Mouse (Mus musculus) small intestine, adult 2 months (tissue): ENCODE measurements around the gene Fam166b. TPM values are rescaled to one million over a fixed set of nuclear protein-coding genes. Genes with fewer than 3 reads are reported as not detected.

ENCODE experiments used
- H3K27ac ChIP-seq: fragments of 200-500 bp; 2 replicates; pipeline ENCODE4 v1.5.1; 2012; ENCODE audit warnings: low read depth, low read length, control low read depth, inconsistent platforms; ENCODE audit not compliant: insufficient read depth
- H3K27me3 ChIP-seq: fragments of 200-500 bp; 2 replicates; pipeline ENCODE4 v1.6.1; 2012; ENCODE audit warnings: mild to moderate bottlenecking, moderate library complexity, low read length, inconsistent platforms; ENCODE audit not compliant: control insufficient read depth, insufficient read depth
- H3K36me3 ChIP-seq: fragments of 200-500 bp; 2 replicates; pipeline ENCODE4 v1.6.1; 2012; ENCODE audit warnings: mild to moderate bottlenecking, low read length, control low read depth, inconsistent platforms; ENCODE audit not compliant: control insufficient read depth, insufficient read depth
- H3K4me1 ChIP-seq: fragments of 200-500 bp; 2 replicates; pipeline ENCODE4 v1.6.1; 2012; ENCODE audit warnings: low read length, inconsistent platforms, mixed read lengths; ENCODE audit not compliant: control insufficient read depth, insufficient read depth, insufficient read length
- H3K4me3 ChIP-seq: fragments of 200-500 bp; 2 replicates; pipeline ENCODE4 v1.5.1; 2012; ENCODE audit warnings: low read depth, mild to moderate bottlenecking, control low read depth, inconsistent platforms, low read length, moderate library complexity
- CTCF ChIP-seq: fragments of 200-500 bp; IDR thresholded peaks from 2 replicates; pipeline ENCODE4 v1.5.1; 2012; ENCODE audit warnings: low read depth, mild to moderate bottlenecking, control low read depth, inconsistent platforms, low read length, moderate library complexity, mixed read lengths; ENCODE audit not compliant: insufficient replicate concordance, insufficient read length; ENCODE audit errors: extremely low read depth
- POLR2A ChIP-seq: fragments of 200-500 bp; IDR thresholded peaks from 2 replicates; pipeline ENCODE4 v1.6.1; 2012; ENCODE audit warnings: low read depth, mild to moderate bottlenecking, control low read depth, inconsistent platforms, low read length, moderate library complexity
- WGBS: fragments of 180-500 bp; shearing (Covaris S2); methylation state at CpG from one replicate; pipeline ENCODE4 v1.1.7; 2018; 5-methylcytosine and 5-hydroxymethylcytosine counted together
- polyA plus RNA-seq: library from polyadenylated mRNA; depleted of rRNA; stranded (reverse); fragments of >200 nt; gene quantifications from 2 replicates; pipeline ENCODE4 v1.2.3, GENCODE M21; 2012; rRNA removed

Fam166b gene
- polyA plus RNA-seq, 1 experiment, result 0.24 TPM

- Histone ChIP-seq H3K27me3 (no peaks in the 10 kb centered on the region), H3K27ac (no peak overlapping the region; the same call in 1 of the 2 replicates), H3K4me1 (peaks cover 3% of the 10 kb centered on the region), H3K4me3 (no peak overlapping the region), H3K36me3 (no peaks in the 10 kb centered on the region)
- TF ChIP-seq CTCF (no peak), POLR2A (no peak)
- 85% methylated on average over 5 of the region's 5 CpGs for WGBS
Observed at GRCm38 (mm10) chr4:43384083-43384460, 44.9 kb downstream of the Fam166b start.

GRCm38 (mm10) chr4:43383246-43384082 lies 45.5 kb downstream of the Fam166b start:
- peak overlapping the region; percentile 27; the same call in 1 of the 2 replicates for H3K4me3 ChIP-seq
- H3K36me3 ChIP-seq, result no peaks in the 10 kb centered on the region
- TF ChIP-seq POLR2A (no peak), CTCF (no peak)
- H3K27ac ChIP-seq, result peak overlapping the region; percentile 50
- H3K4me1 ChIP-seq, result peaks cover 3% of the 10 kb centered on the region
- no peaks in the 10 kb centered on the region for H3K27me3 ChIP-seq
- 43% methylated on average over 11 of the region's 11 CpGs for WGBS

- Histone ChIP-seq H3K27me3 (no peaks in the 10 kb centered on the region), H3K4me1 (peaks cover 3% of the 10 kb centered on the region), H3K27ac (peak overlapping the region; percentile 78), H3K36me3 (no peaks in the 10 kb centered on the region), H3K4me3 (peak overlapping the region; percentile 75)
- WGBS, result 4% methylated on average over 31 of the region's 33 CpGs
- no peak for TF ChIP-seq CTCF
- TF ChIP-seq POLR2A, result no peak
Observed at GRCm38 (mm10) chr4:43382155-43383020, 46.5 kb downstream of the Fam166b start.

GRCm38 (mm10) chr4:43381408-43382154 lies 47.4 kb downstream of the Fam166b start, which contains the start of gene Rusc2:
Gene Rusc2, plus strand, starts transcription at chr4:43381979.
- TF ChIP-seq CTCF (peak; percentile 5; the same call in 1 of the 2 replicates), POLR2A (peak; percentile 42)
- peak within 1 kb of the TSS; percentile 75 for H3K4me3 ChIP-seq
- H3K27ac ChIP-seq, result peak within 1 kb of the TSS; percentile 78
- H3K4me1 ChIP-seq, result peaks cover 3% of the 10 kb centered on the region
- no peaks in the 10 kb centered on the region for H3K36me3 ChIP-seq
- H3K27me3 ChIP-seq, result no peaks in the 10 kb centered on the region
- under 1% methylated on average over 63 of the region's 63 CpGs for WGBS

GRCm38 (mm10) chr4:43380951-43381350 lies 48.0 kb downstream of the Fam166b start:
- Histone ChIP-seq H3K27me3 (no peaks in the 10 kb centered on the region), H3K27ac (peak overlapping the region; percentile 65; the same call in 1 of the 2 replicates), H3K4me3 (peak overlapping the region; percentile 75), H3K36me3 (no peaks in the 10 kb centered on the region), H3K4me1 (peaks cover 3% of the 10 kb centered on the region)
- TF ChIP-seq POLR2A, result no peak
- TF ChIP-seq CTCF, result no peak
- WGBS, result 31% methylated on average over 10 of the region's 10 CpGs

GRCm38 (mm10) chr4:43379601-43380000 lies 49.3 kb downstream of the Fam166b start:
- no peaks in the 10 kb centered on the region for H3K27me3 ChIP-seq
- H3K36me3 ChIP-seq, result no peaks in the 10 kb centered on the region
- no peak overlapping the region for H3K27ac ChIP-seq
- H3K4me3 ChIP-seq, result no peak overlapping the region
- H3K4me1 ChIP-seq, result peaks cover 3% of the 10 kb centered on the region
- TF ChIP-seq CTCF, result no peak
- no peak for TF ChIP-seq POLR2A
- 65% methylated on average over 6 of the region's 6 CpGs for WGBS

Other genes with a start within 250 kb of the Fam166b start
- gene Atp8b5, start 162.0 kb downstream of the Fam166b start, polyA plus RNA-seq, result 0.03 and 0.11 TPM in 2 replicates
- 9.4 and 11.2 TPM in 2 replicates for gene Rusc2, start 47.2 kb downstream of the Fam166b start, polyA plus RNA-seq
- 45.8 and 77.6 TPM in 2 replicates for gene Tesk1, start 12.8 kb upstream of the Fam166b start, polyA plus RNA-seq
- gene Cd72, start 25.5 kb upstream of the Fam166b start, polyA plus RNA-seq, result 2.8 and 11.4 TPM in 2 replicates
- gene Sit1, start 54.6 kb upstream of the Fam166b start, polyA plus RNA-seq, result 0.96 and 1.9 TPM in 2 replicates
- 365 and 503 TPM in 2 replicates for gene Ccdc107, start 63.8 kb upstream of the Fam166b start, polyA plus RNA-seq
- 21.6 and 38.3 TPM in 2 replicates for gene Arhgef39, start 70.6 kb upstream of the Fam166b start, polyA plus RNA-seq
- 36.6 and 47.7 TPM in 2 replicates for gene Car9, start 77.8 kb upstream of the Fam166b start, polyA plus RNA-seq
- gene Tpm2, start 94.6 kb upstream of the Fam166b start, polyA plus RNA-seq, result 31.6 and 37.0 TPM in 2 replicates
- gene Creb3, start 133.2 kb upstream of the Fam166b start, polyA plus RNA-seq, result 66.9 and 133 TPM in 2 replicates
- 47.2 and 78.0 TPM in 2 replicates for gene Tln1, start 133.6 kb upstream of the Fam166b start, polyA plus RNA-seq
- 20.2 and 31.9 TPM in 2 replicates for gene Rgp1, start 149.6 kb upstream of the Fam166b start, polyA plus RNA-seq
- gene Gba2, start 149.7 kb upstream of the Fam166b start, polyA plus RNA-seq, result 5.3 and 7.6 TPM in 2 replicates
- gene Msmp, start 155.4 kb upstream of the Fam166b start, polyA plus RNA-seq, result not detected in 2 replicates
- 5.8 and 6.3 TPM in 2 replicates for gene Npr2, start 202.8 kb upstream of the Fam166b start, polyA plus RNA-seq
- 0.39 and 0.63 TPM in 2 replicates for gene Spag8, start 224.5 kb upstream of the Fam166b start, polyA plus RNA-seq
- gene Hint2, start 227.3 kb upstream of the Fam166b start, polyA plus RNA-seq, result 59.9 and 73.8 TPM in 2 replicates
- 3.0 and 4.3 TPM in 2 replicates for gene Tmem8b, start 239.8 kb upstream of the Fam166b start, polyA plus RNA-seq
- not detected in 2 replicates for gene Fam221b, start 240.0 kb upstream of the Fam166b start, polyA plus RNA-seq